Mouse (Mus musculus) natural killer cell, adult 2 months (primary cell): ENCODE measurements around the gene Abhd12.
"Not testable (repeated sequence)": the region's sequence is repeated elsewhere in the genome, so short reads cannot be mapped to it uniquely, and the experiment has no call there.

Experiments
- DNase-seq, 2 experiments: peaks; one replicate each; pipeline ENCODE4 v3.0.0; 2022; ENCODE audit warnings: low spot score in 2 of 2

Abhd12 gene

GRCm38 (mm10) chr2:150904272-150904935 is at the start of gene Abhd12:
Gene Abhd12 (minus strand): TSS chr2:150904741.
- DNase-seq = peak; percentile 95 to 96

GRCm38 (mm10) chr2:150951201-150951600 is 46.7 kb upstream of the Abhd12 start:
- no peak for DNase-seq

- DNase-seq = no peak
These were observed 45.5 kb upstream of the Abhd12 start for GRCm38 (mm10) chr2:150950056-150950455.

- DNase-seq = no peak
These were observed 45.1 kb upstream of the Abhd12 start for GRCm38 (mm10) chr2:150949652-150950051.

- DNase-seq = no peak
These were observed 44.2 kb upstream of the Abhd12 start for GRCm38 (mm10) chr2:150948786-150949185.

DNA sequence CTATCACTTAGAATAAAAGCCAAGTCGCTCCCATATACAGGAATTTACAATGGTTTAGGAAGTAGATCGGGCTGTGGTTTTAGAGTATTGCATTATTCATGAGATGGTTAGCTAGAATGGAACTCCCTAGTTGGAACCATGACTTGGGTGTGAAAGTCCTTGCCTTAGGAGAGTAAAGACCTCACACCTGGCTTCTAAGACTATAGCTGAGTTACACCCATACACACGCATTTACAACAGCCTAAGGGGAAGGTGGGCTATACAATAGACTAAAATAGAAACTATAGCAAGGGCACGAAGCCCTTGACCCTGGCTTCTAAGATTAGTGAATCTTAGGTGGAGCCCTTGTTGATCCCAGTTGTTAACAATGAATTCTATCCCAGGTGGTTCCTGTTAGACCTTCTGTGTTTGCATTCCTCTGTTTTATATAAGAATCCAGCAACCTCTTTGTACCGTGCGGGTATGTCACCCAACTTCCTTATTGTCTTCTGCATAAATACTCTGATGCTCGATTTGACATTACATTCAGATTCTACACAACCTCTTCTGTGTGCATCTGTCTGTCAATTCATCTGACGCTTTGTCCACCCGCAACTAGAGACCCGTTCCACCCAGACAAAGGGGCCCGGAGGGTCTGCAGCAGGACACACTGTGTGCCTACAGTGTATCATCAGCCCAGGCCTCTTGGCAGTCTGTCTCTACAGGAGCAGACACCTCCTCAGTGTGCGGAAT is 43.5 kb upstream of the Abhd12 start:
- DNase-seq = not testable (repeated sequence)

DNA sequence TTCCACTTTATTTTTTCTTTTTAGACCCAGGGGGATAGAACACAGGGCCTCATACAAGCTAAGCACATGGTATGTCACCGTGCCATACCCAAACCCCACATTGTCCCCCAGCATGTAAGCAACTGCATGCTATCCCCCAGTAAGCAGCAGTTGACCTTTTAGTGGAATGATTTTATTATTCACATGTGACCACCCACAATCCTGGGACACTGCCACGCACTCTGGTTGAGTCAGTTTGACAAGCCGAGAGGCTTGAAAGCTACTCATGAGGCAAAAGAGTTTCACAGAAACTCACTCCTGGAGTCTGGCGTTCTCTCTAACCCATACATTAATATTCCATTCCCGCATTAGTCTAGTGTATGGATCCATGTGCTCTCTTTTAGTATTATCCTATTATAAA is 42.8 kb upstream of the Abhd12 start:
- not testable (repeated sequence) for DNase-seq

- DNase-seq = no peak
These were observed 39.5 kb upstream of the Abhd12 start for GRCm38 (mm10) chr2:150944017-150944416.

- DNase-seq = no peak
These were observed 30.1 kb upstream of the Abhd12 start for GRCm38 (mm10) chr2:150934659-150935058.

DNA sequence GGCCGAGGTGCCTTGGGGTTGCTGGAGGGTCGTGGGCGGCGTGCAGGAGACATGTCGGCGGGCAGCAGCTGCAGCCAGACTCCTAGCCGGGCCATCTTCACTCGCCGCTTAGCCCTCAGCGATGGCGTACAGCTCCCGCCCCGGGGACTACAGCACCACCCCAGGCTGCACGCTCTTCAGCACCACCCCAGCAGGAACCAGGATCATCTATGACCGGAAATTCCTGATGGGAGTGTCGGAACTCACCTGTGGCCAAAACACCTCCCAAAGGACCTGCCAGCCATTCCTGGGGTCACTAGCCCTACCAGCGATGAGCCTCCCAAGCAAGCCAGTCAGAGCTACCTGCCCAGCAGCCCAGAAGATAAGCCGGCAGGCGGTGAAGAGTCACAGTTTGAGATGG is 28.9 kb upstream of the Abhd12 start:
- no peak for DNase-seq

GRCm38 (mm10) chr2:150930806-150931205 is 26.3 kb upstream of the Abhd12 start:
- no peak for DNase-seq

DNA sequence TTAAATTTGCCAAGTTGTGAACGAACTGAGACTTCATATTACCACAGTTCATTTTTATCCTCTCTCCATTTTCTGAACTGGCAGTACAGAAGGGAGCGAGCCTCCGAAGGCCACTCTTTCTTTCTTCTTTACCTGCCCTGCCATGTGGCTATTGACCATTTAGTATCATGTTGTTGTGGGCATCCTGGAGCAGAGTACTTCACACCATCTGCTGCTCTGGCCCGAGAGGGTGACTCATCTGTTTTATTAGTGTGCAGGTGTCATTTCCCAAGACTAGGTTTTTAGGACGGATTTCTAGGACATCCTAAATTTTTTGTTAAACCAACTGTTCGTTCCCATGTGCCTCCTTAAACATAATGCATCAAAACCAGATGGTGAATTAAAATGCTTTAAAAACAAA is 24.6 kb upstream of the Abhd12 start:
- no peak for DNase-seq

GRCm38 (mm10) chr2:150927038-150927720 is 22.6 kb upstream of the Abhd12 start:
- DNase-seq = no peak

DNA sequence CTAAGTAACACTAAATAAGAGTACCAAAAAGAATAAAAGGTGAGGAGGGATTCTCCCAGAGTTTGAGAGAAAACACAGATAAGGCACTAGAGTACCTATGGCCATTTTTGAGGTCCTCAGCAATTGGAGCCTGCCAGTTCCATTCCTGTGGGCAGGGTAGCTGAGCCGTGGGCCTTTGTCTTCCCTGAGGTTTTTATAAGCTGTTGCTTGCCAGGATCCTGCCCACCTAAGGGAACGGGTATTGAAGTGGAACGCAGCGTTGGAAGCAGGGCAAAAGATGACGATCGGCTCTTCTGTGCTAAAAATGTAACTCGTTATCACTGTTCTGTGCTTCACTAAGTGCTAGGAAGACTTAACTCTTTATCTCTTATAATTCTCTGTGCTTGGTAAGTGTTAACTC is 19.0 kb upstream of the Abhd12 start:
- no peak for DNase-seq

DNA sequence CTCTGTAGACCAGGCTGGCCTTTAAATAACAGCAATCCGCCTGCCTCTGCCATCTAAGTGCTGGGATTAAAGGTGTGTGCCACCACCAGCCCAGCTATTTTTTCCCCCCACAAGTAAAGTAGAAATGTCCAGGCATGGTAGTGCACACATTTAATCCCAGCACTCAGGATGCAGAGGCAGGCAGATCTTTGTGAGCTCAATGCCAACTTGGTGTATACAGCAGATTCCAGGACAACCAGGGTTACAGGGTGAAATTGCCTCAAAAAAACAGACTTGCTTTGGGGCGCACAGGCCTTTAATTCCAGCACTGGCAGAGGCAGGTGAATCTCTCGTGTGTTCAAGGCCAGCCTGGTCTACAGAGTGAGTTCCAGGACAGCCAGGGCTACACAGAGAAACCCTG is 18.5 kb upstream of the Abhd12 start:
- DNase-seq = no peak

DNA sequence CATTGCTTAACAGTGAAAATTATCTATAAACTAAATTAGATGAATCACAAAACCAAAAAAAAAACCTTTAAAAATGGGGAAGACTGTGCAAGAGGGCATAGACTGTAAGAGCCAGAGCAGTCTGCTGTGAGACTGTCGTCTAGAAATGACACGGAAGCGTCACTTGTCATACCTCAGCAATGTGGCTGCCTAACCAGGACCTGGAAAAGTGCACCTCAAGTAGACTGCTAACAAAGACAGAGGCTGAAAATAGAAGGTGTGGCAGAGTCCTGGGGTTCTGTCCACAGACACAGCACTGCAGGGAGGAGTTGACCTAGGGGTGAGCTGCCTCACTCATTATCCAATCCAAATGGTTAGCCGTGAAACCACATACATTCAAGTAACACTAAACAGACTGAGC is 17.6 kb upstream of the Abhd12 start:
- no peak for DNase-seq

DNA sequence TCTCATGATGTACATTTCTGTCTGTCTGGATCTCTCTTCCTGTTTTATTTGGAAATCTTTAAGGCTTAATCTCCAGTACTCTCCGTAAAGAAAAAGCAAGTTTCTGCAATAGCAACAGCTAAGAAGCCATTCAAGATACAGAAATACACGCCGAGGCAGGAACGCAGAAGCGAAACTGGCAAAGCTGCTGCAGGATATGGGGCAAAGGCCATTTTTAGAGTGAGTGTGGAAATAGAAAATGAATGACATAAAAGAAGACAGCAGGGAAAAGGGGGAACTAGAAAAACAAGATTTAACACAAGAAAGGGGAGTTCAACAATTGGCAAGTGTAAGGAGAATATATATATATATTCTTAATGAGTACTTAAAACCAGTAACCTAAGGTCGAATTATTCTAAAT is 17.2 kb upstream of the Abhd12 start:
- DNase-seq = no peak

DNA sequence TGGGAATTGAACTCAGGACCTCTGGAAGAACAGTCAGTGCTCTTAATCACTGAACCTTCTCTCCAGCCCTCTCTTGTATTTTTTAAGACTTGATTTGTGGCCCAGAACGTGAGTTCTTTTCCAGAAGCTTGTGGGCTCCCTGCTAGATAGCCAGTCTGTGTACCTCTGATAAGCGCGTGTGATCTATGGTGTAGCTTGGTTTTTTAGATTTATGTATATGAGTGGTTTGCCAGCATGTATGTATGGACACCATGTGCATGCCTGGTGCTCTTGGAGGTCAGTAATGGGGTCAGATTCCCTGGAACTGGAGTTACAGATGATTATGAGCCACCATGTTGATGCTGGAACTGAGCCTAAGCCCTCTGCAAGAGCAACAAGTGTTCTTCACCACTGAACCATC is 16.0 kb upstream of the Abhd12 start:
- no peak for DNase-seq

DNA sequence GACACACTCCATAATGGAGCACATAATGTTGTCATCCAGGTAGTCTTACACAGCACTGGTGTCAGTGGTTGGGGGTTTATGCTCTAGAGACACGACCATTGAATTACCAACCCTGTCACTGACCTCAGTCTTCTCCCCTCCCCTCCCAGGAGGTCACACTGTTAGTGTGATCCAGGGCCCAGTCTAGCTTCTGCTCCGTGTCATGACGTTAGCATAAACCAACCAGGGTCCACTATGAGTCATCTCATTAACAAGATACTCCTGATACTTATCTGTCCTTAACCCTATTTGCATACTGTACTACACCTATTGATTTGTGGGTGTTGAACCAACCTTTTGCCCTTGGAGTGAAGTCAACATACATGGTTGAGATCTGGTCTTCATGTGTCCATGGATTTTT is 14.2 kb upstream of the Abhd12 start:
- no peak for DNase-seq

GRCm38 (mm10) chr2:150915786-150916185 is 11.2 kb upstream of the Abhd12 start:
- DNase-seq = no peak

GRCm38 (mm10) chr2:150914781-150915515 is 10.4 kb upstream of the Abhd12 start:
- DNase-seq = no peak

GRCm38 (mm10) chr2:150910295-150910881 is 5.8 kb upstream of the Abhd12 start:
- DNase-seq = no peak
